Mouse (Mus musculus): ENCODE measurements around the gene Pwp2. TPM values are rescaled to one million over a fixed set of nuclear protein-coding genes. Genes with fewer than 3 reads are reported as not detected.

Pwp2 gene
- polyA plus RNA-seq, 1 experiment from 2014 or later, result 23.3 TPM

- WGBS, result 82% methylated on average over 6 of the region's 6 CpGs
- Histone ChIP-seq H3K27ac (no peak overlapping the region), H3K27me3 (ENCODE audit: insufficient read depth, poor library complexity, severe bottlenecking) (no peaks in the 10 kb centered on the region), H3K9me3 (no peaks in the 10 kb centered on the region), H3K4me1 (replicated peaks) (peaks cover 9% of the 10 kb centered on the region), H3K4me3 (no peak overlapping the region), H3K36me3 (peaks cover 15% of the 10 kb centered on the region)
- DNase-seq (ENCODE audit: low spot score), result no peak
Measured at GRCm38 (mm10) chr10:78156926-78157325, 28.0 kb downstream of the Pwp2 start.

DNA sequence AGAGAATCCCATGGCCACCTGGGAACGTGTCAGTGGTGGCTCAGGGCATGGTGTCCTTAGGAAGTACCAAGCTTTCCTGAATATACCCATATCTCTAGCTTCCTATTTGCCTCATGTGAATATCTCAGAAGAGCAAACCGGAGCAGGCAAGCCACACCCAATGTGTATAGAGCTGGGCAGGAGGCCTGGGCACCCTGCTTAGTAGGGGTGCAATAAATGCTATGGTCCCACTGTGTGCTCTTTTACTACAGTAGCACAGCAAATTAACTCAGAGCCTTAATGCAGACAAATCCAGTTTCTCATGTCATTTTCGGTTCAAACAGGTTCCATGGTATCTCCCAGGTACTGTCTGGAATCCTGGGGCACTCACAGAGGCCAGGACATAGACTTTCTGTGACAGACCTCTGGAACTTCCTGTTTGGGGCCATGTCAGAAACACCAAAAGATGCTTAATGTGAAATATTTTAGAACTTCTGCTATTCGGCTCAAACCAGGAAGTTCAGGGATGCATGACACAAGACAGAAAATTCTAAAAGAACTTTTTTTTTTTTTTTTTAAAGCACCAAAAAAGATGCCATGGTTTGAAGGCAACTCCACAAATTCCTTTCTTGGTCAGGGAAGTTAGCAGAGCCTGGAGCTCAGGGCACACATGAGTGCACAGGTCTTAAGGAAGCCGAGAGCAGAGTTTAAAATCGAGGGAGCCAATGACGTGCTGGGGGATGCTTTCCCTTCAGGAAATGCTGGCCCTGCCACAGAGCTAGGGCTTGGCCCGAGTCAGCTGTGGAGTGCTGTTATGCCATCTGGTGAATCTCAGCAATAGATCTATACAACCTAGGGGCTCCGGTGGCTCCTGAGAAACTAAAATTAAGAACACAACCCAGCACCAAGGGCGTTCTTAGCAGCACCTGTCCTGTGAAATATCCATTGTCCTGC is 35.8 kb downstream of the Pwp2 start:
- 66% methylated on average over 10 of the region's 10 CpGs for WGBS
- H3K4me3 ChIP-seq, result no peak overlapping the region
- H3K9me3 ChIP-seq, result no peaks in the 10 kb centered on the region
- H3K27me3 ChIP-seq (ENCODE audit: insufficient read depth, poor library complexity, severe bottlenecking), result no peaks in the 10 kb centered on the region
- H3K36me3 ChIP-seq, result no peaks in the 10 kb centered on the region
- H3K27ac ChIP-seq, result no peak overlapping the region
- no peaks in the 10 kb centered on the region for H3K4me1 ChIP-seq (replicated peaks)
- no peak for DNase-seq (ENCODE audit: low spot score)

- no peaks in the 10 kb centered on the region for H3K27me3 ChIP-seq (ENCODE audit: insufficient read depth, poor library complexity, severe bottlenecking)
- H3K4me1 ChIP-seq (replicated peaks), result no peaks in the 10 kb centered on the region
- H3K36me3 ChIP-seq, result no peaks in the 10 kb centered on the region
- no peak for DNase-seq (ENCODE audit: low spot score)
- WGBS, result 82% methylated on average over 4 of the region's 4 CpGs
- H3K4me3 ChIP-seq, result no peak overlapping the region
- no peak overlapping the region for H3K27ac ChIP-seq
- no peaks in the 10 kb centered on the region for H3K9me3 ChIP-seq
Measured at GRCm38 (mm10) chr10:78147908-78148441, 37.0 kb downstream of the Pwp2 start.

DNA sequence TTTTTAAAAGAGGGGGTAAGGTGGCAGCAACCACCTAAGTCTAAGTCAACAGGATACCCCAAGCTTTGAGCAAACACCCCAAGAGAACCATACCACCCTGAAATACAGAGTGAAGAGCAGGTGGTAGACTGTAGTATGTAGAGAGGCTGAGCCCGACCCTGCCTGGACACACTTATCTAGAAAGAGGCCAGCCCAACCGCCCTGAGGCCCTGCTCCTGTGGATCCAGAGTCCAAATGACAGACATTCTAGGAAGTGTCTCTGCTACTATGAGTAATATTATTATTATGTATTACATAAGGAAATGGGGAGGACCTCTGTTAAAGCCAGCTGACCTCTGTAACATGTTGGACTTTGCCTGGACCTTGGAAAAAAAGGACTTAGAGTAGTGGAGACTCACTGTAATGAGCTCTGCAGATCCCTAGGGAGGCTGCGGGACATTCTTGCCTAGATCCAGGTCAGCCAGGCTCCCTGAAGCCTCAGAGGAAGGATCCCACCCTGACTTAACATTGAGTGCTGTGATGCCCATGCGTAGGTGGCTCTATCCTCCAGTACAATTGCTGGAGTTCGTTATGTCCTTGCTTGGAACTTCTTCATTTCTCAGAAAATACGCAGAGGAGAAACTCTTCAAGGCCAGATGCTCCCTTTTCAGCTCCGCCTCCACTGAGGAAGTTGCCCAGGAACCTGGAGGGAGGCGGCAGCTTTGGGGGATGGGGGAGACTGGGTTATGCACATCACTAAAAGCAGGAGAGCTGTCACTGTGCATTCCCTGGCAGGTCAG is 41.0 kb downstream of the Pwp2 start:
- H3K9me3 ChIP-seq, result no peaks in the 10 kb centered on the region
- no peaks in the 10 kb centered on the region for H3K27me3 ChIP-seq (ENCODE audit: insufficient read depth, poor library complexity, severe bottlenecking)
- WGBS, result 57% methylated on average over 8 of the region's 8 CpGs
- H3K36me3 ChIP-seq, result no peaks in the 10 kb centered on the region
- H3K27ac ChIP-seq, result no peak overlapping the region
- no peak overlapping the region for H3K4me3 ChIP-seq
- H3K4me1 ChIP-seq (replicated peaks), result peaks cover 4% of the 10 kb centered on the region; the same call in 1 of the 2 replicates
- DNase-seq (ENCODE audit: low spot score), result no peak

DNA sequence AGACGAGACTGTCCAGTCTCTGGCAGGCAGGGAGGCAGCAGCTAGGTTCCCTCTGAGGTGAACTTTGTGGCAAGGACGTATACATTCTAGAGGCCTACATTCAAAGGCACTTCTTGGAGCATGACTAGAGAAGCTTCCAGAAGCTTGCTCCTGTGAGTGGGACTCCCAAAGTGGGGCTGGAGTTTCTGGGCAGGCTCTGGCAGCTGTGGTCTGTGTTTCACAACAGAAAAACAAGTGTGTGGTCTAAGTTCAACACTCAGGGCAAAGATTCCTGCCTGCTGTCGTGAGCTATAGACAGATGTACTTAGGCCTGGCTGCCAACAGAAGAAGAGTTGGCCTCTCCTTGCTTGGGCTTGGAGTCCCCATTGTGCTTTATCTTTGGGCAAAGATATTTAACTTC is 44.1 kb downstream of the Pwp2 start:
- no peaks in the 10 kb centered on the region for H3K27me3 ChIP-seq (ENCODE audit: insufficient read depth, poor library complexity, severe bottlenecking)
- peaks cover 18% of the 10 kb centered on the region for H3K4me1 ChIP-seq (replicated peaks)
- H3K4me3 ChIP-seq, result no peak overlapping the region
- DNase-seq (ENCODE audit: low spot score), result no peak
- no peak overlapping the region for H3K27ac ChIP-seq
- H3K36me3 ChIP-seq, result no peaks in the 10 kb centered on the region
- no peaks in the 10 kb centered on the region for H3K9me3 ChIP-seq
- WGBS, result 77% methylated on average over 3 of the region's 3 CpGs

DNA sequence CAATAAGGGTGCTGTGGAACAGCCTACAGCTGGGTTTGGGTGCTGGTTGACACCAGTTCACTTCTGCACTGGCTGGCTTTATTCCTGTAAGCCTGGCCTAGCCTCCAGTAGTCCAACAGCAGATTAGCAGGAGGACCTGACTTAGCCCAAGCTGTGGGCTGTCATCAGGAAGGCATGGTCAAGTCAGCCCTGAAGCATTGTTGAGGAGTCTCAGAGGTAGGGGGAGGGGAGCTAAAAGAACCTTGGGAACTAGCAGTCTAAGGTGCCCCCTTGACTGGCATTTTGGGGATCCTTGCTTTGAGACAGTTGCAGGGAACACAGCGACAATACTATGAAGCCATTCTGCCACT is 44.7 kb downstream of the Pwp2 start:
- WGBS, result 85% methylated on average over 1 of the region's 1 CpGs

DNA sequence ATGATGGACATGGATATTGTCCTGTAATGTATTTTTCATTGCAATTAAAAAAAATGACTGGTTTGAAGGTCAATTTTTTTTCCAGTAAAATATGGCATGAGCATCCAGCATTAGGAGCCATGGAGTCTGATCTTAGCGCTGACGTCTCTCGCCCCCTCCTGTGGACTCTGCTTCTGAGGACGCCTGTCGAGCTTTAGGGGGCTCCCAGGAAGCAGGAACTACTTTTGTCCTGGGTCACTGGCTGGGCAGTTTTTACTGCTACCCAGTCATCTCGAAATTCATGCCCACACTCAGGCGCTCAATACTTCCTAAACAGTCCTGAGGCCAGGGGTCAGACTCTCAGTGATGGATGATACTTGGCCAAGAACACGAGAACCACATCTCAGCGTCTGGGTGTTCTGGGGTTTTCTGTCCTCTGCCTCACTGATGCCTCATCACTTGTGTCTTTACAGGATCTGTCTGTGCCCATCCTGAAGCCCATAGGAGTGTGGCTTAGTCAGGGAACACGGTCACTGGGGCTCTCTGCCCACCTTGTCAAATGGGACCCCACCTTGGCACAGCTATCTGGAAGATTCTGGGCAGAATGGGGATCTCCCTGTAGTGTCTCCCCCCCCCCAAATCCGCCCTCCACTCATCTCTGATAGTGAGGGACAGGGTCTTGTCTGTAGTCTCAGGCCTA is 45.2 kb downstream of the Pwp2 start:
- no peak for DNase-seq (ENCODE audit: low spot score)

More for the DNA sequence above, 44.7 kb downstream of the Pwp2 start:
- Histone ChIP-seq H3K27ac (no peak overlapping the region; the same call in 1 of the 2 replicates), H3K36me3 (no peaks in the 10 kb centered on the region), H3K27me3 (ENCODE audit: insufficient read depth, poor library complexity, severe bottlenecking) (no peaks in the 10 kb centered on the region), H3K4me3 (no peak overlapping the region), H3K9me3 (no peaks in the 10 kb centered on the region), H3K4me1 (replicated peaks) (peaks cover 24% of the 10 kb centered on the region)
- no peak for DNase-seq (ENCODE audit: low spot score)

GRCm38 (mm10) chr10:78138812-78139523 is 46.0 kb downstream of the Pwp2 start:
- Histone ChIP-seq H3K4me1 (replicated peaks) (peaks cover 34% of the 10 kb centered on the region), H3K27ac (no peak overlapping the region), H3K27me3 (ENCODE audit: insufficient read depth, poor library complexity, severe bottlenecking) (no peaks in the 10 kb centered on the region), H3K36me3 (no peaks in the 10 kb centered on the region), H3K4me3 (no peak overlapping the region), H3K9me3 (no peaks in the 10 kb centered on the region)
- WGBS, result 66% methylated on average over 14 of the region's 14 CpGs
- DNase-seq (ENCODE audit: low spot score), result no peak

More for the DNA sequence above, 45.2 kb downstream of the Pwp2 start:
- Histone ChIP-seq H3K27me3 (ENCODE audit: insufficient read depth, poor library complexity, severe bottlenecking) (no peaks in the 10 kb centered on the region), H3K27ac (no peak overlapping the region; the same call in 1 of the 2 replicates), H3K9me3 (no peaks in the 10 kb centered on the region), H3K4me3 (no peak overlapping the region), H3K4me1 (replicated peaks) (peaks cover 29% of the 10 kb centered on the region), H3K36me3 (no peaks in the 10 kb centered on the region)
- WGBS, result 79% methylated on average over 11 of the region's 11 CpGs

DNA sequence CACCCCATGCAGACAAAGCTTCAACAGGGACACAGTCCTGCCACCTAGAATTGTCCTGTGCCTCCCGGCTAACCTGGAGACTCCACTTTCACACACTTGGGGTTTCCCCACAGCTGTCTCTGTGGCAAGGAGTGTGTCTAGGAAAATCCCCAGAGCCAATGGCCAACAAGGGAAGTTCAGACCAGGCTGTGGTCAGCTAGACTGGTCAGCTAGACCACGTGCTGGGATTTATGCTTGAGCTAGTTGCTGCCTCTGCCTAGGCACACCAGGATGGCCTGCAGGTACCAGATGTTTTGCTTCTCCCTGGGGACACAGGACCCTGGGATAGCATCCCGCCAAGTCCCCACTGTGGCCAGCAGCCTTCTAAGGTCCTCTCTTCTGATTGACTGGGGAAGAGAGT is 47.8 kb downstream of the Pwp2 start:
- no peaks in the 10 kb centered on the region for H3K36me3 ChIP-seq
- H3K4me1 ChIP-seq (replicated peaks), result peaks cover 34% of the 10 kb centered on the region
- no peak overlapping the region for H3K4me3 ChIP-seq
- 94% methylated on average over 3 of the region's 3 CpGs for WGBS
- no peak overlapping the region for H3K27ac ChIP-seq
- H3K9me3 ChIP-seq, result no peaks in the 10 kb centered on the region
- no peaks in the 10 kb centered on the region for H3K27me3 ChIP-seq (ENCODE audit: insufficient read depth, poor library complexity, severe bottlenecking)
- no peak for DNase-seq (ENCODE audit: low spot score)

GRCm38 (mm10) chr10:78135947-78136346 is 49.0 kb downstream of the Pwp2 start:
- no peak overlapping the region for H3K4me3 ChIP-seq
- H3K4me1 ChIP-seq (replicated peaks), result peaks cover 34% of the 10 kb centered on the region
- H3K27ac ChIP-seq, result no peak overlapping the region
- 82% methylated on average over 5 of the region's 5 CpGs for WGBS
- no peaks in the 10 kb centered on the region for H3K36me3 ChIP-seq
- no peaks in the 10 kb centered on the region for H3K9me3 ChIP-seq
- DNase-seq (ENCODE audit: low spot score), result no peak
- no peaks in the 10 kb centered on the region for H3K27me3 ChIP-seq (ENCODE audit: insufficient read depth, poor library complexity, severe bottlenecking)

DNA sequence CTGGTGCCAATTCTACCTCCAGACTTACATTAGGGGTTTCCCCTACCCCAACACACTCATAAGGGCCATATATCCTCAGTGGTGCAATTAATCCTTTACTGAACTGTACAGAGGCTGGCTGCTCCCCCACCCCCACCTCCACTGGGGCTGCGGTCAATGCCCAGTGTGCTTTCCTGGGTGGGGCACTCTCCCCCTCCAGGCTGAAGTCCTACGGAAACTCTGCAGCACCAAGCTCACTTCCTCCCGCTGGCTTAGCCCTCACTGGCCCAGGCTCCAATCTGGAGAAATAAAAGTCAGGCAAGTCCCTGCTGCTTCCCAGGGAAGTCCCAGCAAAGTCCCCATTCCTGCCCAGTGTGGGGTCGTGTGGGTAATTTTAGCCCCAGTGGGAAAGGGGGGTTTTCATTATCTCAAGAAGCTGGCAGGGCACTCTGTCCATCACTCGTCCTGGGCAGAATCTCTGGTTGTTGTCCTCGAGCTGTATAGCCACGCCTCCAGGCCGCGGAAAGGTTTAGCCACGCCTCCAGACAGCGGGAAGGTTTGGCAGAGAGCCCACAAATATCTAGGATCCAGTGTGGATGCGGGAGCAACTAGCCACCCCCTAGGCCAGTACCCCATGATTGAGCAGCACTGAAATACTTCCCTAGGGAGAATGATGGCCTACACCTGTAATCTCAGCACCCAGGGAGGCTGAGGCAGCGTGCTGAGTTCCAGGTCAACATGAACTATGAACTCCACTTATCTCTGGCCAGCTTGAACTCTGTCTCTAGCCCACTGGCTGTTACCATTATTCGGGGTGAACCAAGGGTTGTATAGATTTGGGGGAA is 49.8 kb downstream of the Pwp2 start:
- 16% methylated on average over 14 of the region's 14 CpGs for WGBS
- Histone ChIP-seq H3K36me3 (no peaks in the 10 kb centered on the region), H3K4me1 (replicated peaks) (peaks cover 34% of the 10 kb centered on the region), H3K27me3 (ENCODE audit: insufficient read depth, poor library complexity, severe bottlenecking) (no peaks in the 10 kb centered on the region), H3K9me3 (no peaks in the 10 kb centered on the region), H3K4me3 (peak overlapping the region; percentile 34), H3K27ac (peak overlapping the region; percentile 54)
- DNase-seq (ENCODE audit: low spot score), result peak; percentile 37
